Mouse (Mus musculus): ENCODE measurements at regions not wholly inside any gene's neighbourhood (a gene's known extent, or its start where the extent isn't known, plus 50 kb on each side); places are given as distances from the start of the nearest gene placed in this dataset.
A peak's percentile ranks its signal among the peaks of the same experiment; 100 is the strongest.

GRCm38 (mm10) chrX:99216633-99217459 lies 80.9 kb downstream of the Efnb1 start:
- no peaks in the 10 kb centered on the region for H3K36me3 ChIP-seq (ENCODE audit: control insufficient read depth, insufficient read depth, low read length)
- TF ChIP-seq CTCF (IDR thresholded peaks at IDR 0.05; ENCODE audit: low read depth), result no peak
- TF ChIP-seq EP300 (optimal IDR thresholded peaks at IDR 0.05), result no peak
- H3K27me3 ChIP-seq (ENCODE audit: control insufficient read depth, insufficient read depth, low read length), result no peaks in the 10 kb centered on the region
- 17% methylated on average over 48 of the region's 60 CpGs for WGBS
- H3K9ac ChIP-seq (ENCODE audit: low read length), result peak overlapping the region; percentile 64
- H3K9me3 ChIP-seq (ENCODE audit: control insufficient read depth, low read length), result no peaks in the 10 kb centered on the region
- DNase-seq (ENCODE audit: low spot score) (peak; percentile 39), ATAC-seq (ENCODE audit: low FRiP score, low TSS enrichment) (peak; percentile 72)
- H3K4me3 ChIP-seq (ENCODE audit: low read depth, low read length), result peak overlapping the region; percentile 32
- peak overlapping the region; percentile 18; the same call in 1 of the 2 replicates for H3K27ac ChIP-seq (replicated peaks)
- no peaks in the 10 kb centered on the region for H3K4me1 ChIP-seq (replicated peaks; ENCODE audit: control insufficient read depth, insufficient read depth)
- H3K4me2 ChIP-seq (replicated peaks; ENCODE audit: low read depth), result peak overlapping the region; percentile 56

- Histone ChIP-seq H3K4me1 (replicated peaks; ENCODE audit: control insufficient read depth, insufficient read depth) (no peaks in the 10 kb centered on the region), H3K27me3 (ENCODE audit: control insufficient read depth, insufficient read depth, low read length) (no peaks in the 10 kb centered on the region), H3K9ac (ENCODE audit: low read length) (no peak overlapping the region), H3K4me3 (ENCODE audit: low read depth, low read length) (no peak overlapping the region), H3K4me2 (replicated peaks; ENCODE audit: low read depth) (no peak overlapping the region), H3K27ac (replicated peaks) (no peak overlapping the region), H3K9me3 (ENCODE audit: control insufficient read depth, low read length) (no peaks in the 10 kb centered on the region), H3K36me3 (ENCODE audit: control insufficient read depth, insufficient read depth, low read length) (no peaks in the 10 kb centered on the region)
- no peak for ATAC-seq (ENCODE audit: low FRiP score, low TSS enrichment)
- DNase-seq (ENCODE audit: low spot score), result no peak
- TF ChIP-seq EP300 (optimal IDR thresholded peaks at IDR 0.05) (no peak), CTCF (IDR thresholded peaks at IDR 0.05; ENCODE audit: low read depth) (no peak)
- 71% methylated on average over 5 of the region's 5 CpGs for WGBS
Measured at GRCm38 (mm10) chrX:99215931-99216330, 80.0 kb downstream of the Efnb1 start.

- Histone ChIP-seq H3K4me2 (replicated peaks; ENCODE audit: low read depth) (no peak overlapping the region), H3K9ac (ENCODE audit: low read length) (no peak overlapping the region), H3K9me3 (ENCODE audit: control insufficient read depth, low read length) (no peaks in the 10 kb centered on the region), H3K4me1 (replicated peaks; ENCODE audit: control insufficient read depth, insufficient read depth) (no peaks in the 10 kb centered on the region), H3K27ac (replicated peaks) (no peak overlapping the region), H3K4me3 (ENCODE audit: low read depth, low read length) (no peak overlapping the region), H3K27me3 (ENCODE audit: control insufficient read depth, insufficient read depth, low read length) (no peaks in the 10 kb centered on the region), H3K36me3 (ENCODE audit: control insufficient read depth, insufficient read depth, low read length) (no peaks in the 10 kb centered on the region)
- DNase-seq (ENCODE audit: low spot score) (no peak), ATAC-seq (ENCODE audit: low FRiP score, low TSS enrichment) (peak; percentile 15; the same call in 1 of the 2 replicates)
- TF ChIP-seq CTCF (IDR thresholded peaks at IDR 0.05; ENCODE audit: low read depth), result no peak
- TF ChIP-seq EP300 (optimal IDR thresholded peaks at IDR 0.05), result no peak
- 63% methylated on average over 7 of the region's 7 CpGs for WGBS
Measured at GRCm38 (mm10) chrX:99215111-99215510, 79.2 kb downstream of the Efnb1 start.

GRCm38 (mm10) chrX:99213565-99214153 lies 77.7 kb downstream of the Efnb1 start:
- WGBS, result 34% methylated on average over 6 of the region's 6 CpGs

GRCm38 (mm10) chrX:99204077-99204476 lies 68.1 kb downstream of the Efnb1 start:
- Histone ChIP-seq H3K9me3 (ENCODE audit: control insufficient read depth, low read length) (no peaks in the 10 kb centered on the region), H3K27ac (replicated peaks) (no peak overlapping the region), H3K27me3 (ENCODE audit: control insufficient read depth, insufficient read depth, low read length) (no peaks in the 10 kb centered on the region), H3K36me3 (ENCODE audit: control insufficient read depth, insufficient read depth, low read length) (no peaks in the 10 kb centered on the region), H3K4me3 (ENCODE audit: low read depth, low read length) (no peak overlapping the region), H3K4me1 (replicated peaks; ENCODE audit: control insufficient read depth, insufficient read depth) (no peaks in the 10 kb centered on the region), H3K4me2 (replicated peaks; ENCODE audit: low read depth) (no peak overlapping the region), H3K9ac (ENCODE audit: low read length) (no peak overlapping the region)
- TF ChIP-seq EP300 (optimal IDR thresholded peaks at IDR 0.05) (no peak), CTCF (IDR thresholded peaks at IDR 0.05; ENCODE audit: low read depth) (no peak)
- ATAC-seq (ENCODE audit: low FRiP score, low TSS enrichment) (no peak), DNase-seq (ENCODE audit: low spot score) (no peak)
- 81% methylated on average over 6 of the region's 6 CpGs for WGBS

More at GRCm38 (mm10) chrX:99213565-99214153, 77.7 kb downstream of the Efnb1 start:
- no peak overlapping the region for H3K27ac ChIP-seq (replicated peaks)
- H3K9me3 ChIP-seq (ENCODE audit: control insufficient read depth, low read length), result no peaks in the 10 kb centered on the region
- ATAC-seq (ENCODE audit: low FRiP score, low TSS enrichment) (no peak), DNase-seq (ENCODE audit: low spot score) (peak; percentile 44)
- no peak overlapping the region for H3K4me2 ChIP-seq (replicated peaks; ENCODE audit: low read depth)
- no peak overlapping the region for H3K9ac ChIP-seq (ENCODE audit: low read length)
- no peaks in the 10 kb centered on the region for H3K4me1 ChIP-seq (replicated peaks; ENCODE audit: control insufficient read depth, insufficient read depth)
- H3K4me3 ChIP-seq (ENCODE audit: low read depth, low read length), result no peak overlapping the region
- no peak for TF ChIP-seq CTCF (IDR thresholded peaks at IDR 0.05; ENCODE audit: low read depth)
- no peak for TF ChIP-seq EP300 (optimal IDR thresholded peaks at IDR 0.05)
- no peaks in the 10 kb centered on the region for H3K36me3 ChIP-seq (ENCODE audit: control insufficient read depth, insufficient read depth, low read length)
- H3K27me3 ChIP-seq (ENCODE audit: control insufficient read depth, insufficient read depth, low read length), result no peaks in the 10 kb centered on the region

- Histone ChIP-seq H3K27me3 (ENCODE audit: control insufficient read depth, insufficient read depth, low read length) (no peaks in the 10 kb centered on the region), H3K4me2 (replicated peaks; ENCODE audit: low read depth) (no peak overlapping the region), H3K4me1 (replicated peaks; ENCODE audit: control insufficient read depth, insufficient read depth) (no peaks in the 10 kb centered on the region), H3K27ac (replicated peaks) (no peak overlapping the region), H3K36me3 (ENCODE audit: control insufficient read depth, insufficient read depth, low read length) (no peaks in the 10 kb centered on the region), H3K9me3 (ENCODE audit: control insufficient read depth, low read length) (no peaks in the 10 kb centered on the region), H3K9ac (ENCODE audit: low read length) (no peak overlapping the region), H3K4me3 (ENCODE audit: low read depth, low read length) (no peak overlapping the region)
- WGBS, result 86% methylated on average over 7 of the region's 7 CpGs
- DNase-seq (ENCODE audit: low spot score), result no peak
- no peak for ATAC-seq (ENCODE audit: low FRiP score, low TSS enrichment)
- TF ChIP-seq CTCF (IDR thresholded peaks at IDR 0.05; ENCODE audit: low read depth), result no peak
- TF ChIP-seq EP300 (optimal IDR thresholded peaks at IDR 0.05), result no peak
Measured at GRCm38 (mm10) chrX:99201081-99201480, 65.2 kb downstream of the Efnb1 start.
